Mouse (Mus musculus) neural tube, embryonic 13.5 days (tissue): ENCODE measurements around the gene Map3k9. TPM values are rescaled to one million over a fixed set of nuclear protein-coding genes. Genes with fewer than 3 reads are reported as not detected.

Experiments
- ATAC-seq: fragments of 200-750 bp; cut with Nextera tagmentation; 2 replicates; pipeline ENCODE4 v1.8.0; 2017; ENCODE audit warnings: low read depth, mild to moderate bottlenecking, moderate TSS enrichment, moderate library complexity
- H3K27ac ChIP-seq: fragments of 300-500 bp; sonication (generic); replicated peaks from 2 replicates; pipeline ENCODE4 v1.5.1; 2015; ENCODE audit warnings: moderate library complexity, mild to moderate bottlenecking, inconsistent platforms
- H3K27me3 ChIP-seq: fragments of 300-500 bp; sonication (generic); 2 replicates; pipeline ENCODE4 v1.6.1; 2015; ENCODE audit warnings: mild to moderate bottlenecking, inconsistent platforms
- H3K36me3 ChIP-seq: fragments of 300-500 bp; sonication (generic); 2 replicates; pipeline ENCODE4 v1.6.1; 2015; ENCODE audit warnings: mild to moderate bottlenecking, inconsistent platforms
- H3K4me1 ChIP-seq: fragments of 300-500 bp; sonication (generic); replicated peaks from 2 replicates; pipeline ENCODE4 v1.6.1; 2015; ENCODE audit warnings: inconsistent platforms
- H3K4me2 ChIP-seq: fragments of 300-500 bp; sonication (generic); 2 replicates; pipeline ENCODE4 v1.6.1; 2015; ENCODE audit warnings: inconsistent platforms, mild to moderate bottlenecking, moderate library complexity
- H3K4me3 ChIP-seq: fragments of 300-500 bp; sonication (generic); 2 replicates; pipeline ENCODE4 v1.5.1; 2015; ENCODE audit warnings: mild to moderate bottlenecking, inconsistent platforms
- H3K9ac ChIP-seq: fragments of 300-500 bp; sonication (generic); 2 replicates; pipeline ENCODE4 v1.6.1; 2015; ENCODE audit warnings: moderate library complexity, mild to moderate bottlenecking, inconsistent platforms
- H3K9me3 ChIP-seq: fragments of 300-500 bp; sonication (generic); 2 replicates; pipeline ENCODE4 v1.6.1; 2016; ENCODE audit warnings: inconsistent platforms
- WGBS: fragments of 180-500 bp; shearing (Covaris S2); methylation state at CpG from one replicate; pipeline ENCODE4 v1.1.7; 2015; 5-methylcytosine and 5-hydroxymethylcytosine counted together
- polyA plus RNA-seq: library from polyadenylated mRNA; unstranded; fragments of >200 nt; fragmentation: Nextera tagmentation; extraction: Ambion mirVana; gene quantifications from 2 replicates; pipeline ENCODE4 v1.2.1, GENCODE M21; 2015

The Map3k9 gene
- polyA plus RNA-seq, 1 experiment from 2014 or later = 8.1 TPM

DNA sequence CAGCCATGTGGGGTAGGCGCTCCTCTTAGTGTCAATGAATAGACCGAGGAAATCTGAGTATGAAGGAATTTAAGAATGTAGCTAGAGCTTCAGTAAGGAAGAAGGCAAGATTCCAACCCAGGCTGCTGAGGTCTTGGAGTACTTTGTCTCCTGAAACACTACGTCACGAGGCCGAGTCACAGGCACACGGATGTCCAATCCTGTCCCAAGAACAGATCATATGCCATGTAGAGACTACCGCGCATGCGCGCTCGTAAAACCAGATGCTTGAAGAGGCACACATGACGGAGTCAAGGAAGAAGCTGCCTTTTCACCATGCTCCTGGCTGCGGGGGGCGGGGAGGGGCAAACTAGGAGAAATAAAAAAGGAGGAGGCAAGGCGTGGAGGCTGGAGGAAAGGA is 90.9 kb downstream of the Map3k9 start:
- H3K4me1 ChIP-seq = peaks cover 19% of the 10 kb centered on the region
- H3K27me3 ChIP-seq = no peaks in the 10 kb centered on the region
- no peaks in the 10 kb centered on the region for H3K9me3 ChIP-seq
- H3K4me3 ChIP-seq = no peak overlapping the region
- H3K36me3 ChIP-seq = no peaks in the 10 kb centered on the region
- no peak for ATAC-seq
- WGBS = 93% methylated on average over 15 of the region's 15 CpGs
- H3K4me2 ChIP-seq = no peak overlapping the region
- H3K27ac ChIP-seq = no peak overlapping the region
- no peak overlapping the region for H3K9ac ChIP-seq

GRCm38 (mm10) chr12:81689505-81690056 is 91.4 kb downstream of the Map3k9 start:
- Histone ChIP-seq H3K4me2 (no peak overlapping the region), H3K4me3 (no peak overlapping the region), H3K9me3 (no peaks in the 10 kb centered on the region), H3K27ac (no peak overlapping the region), H3K36me3 (no peaks in the 10 kb centered on the region), H3K9ac (no peak overlapping the region), H3K4me1 (peaks cover 25% of the 10 kb centered on the region), H3K27me3 (no peaks in the 10 kb centered on the region)
- WGBS = 42% methylated on average over 4 of the region's 4 CpGs
- no peak for ATAC-seq

DNA sequence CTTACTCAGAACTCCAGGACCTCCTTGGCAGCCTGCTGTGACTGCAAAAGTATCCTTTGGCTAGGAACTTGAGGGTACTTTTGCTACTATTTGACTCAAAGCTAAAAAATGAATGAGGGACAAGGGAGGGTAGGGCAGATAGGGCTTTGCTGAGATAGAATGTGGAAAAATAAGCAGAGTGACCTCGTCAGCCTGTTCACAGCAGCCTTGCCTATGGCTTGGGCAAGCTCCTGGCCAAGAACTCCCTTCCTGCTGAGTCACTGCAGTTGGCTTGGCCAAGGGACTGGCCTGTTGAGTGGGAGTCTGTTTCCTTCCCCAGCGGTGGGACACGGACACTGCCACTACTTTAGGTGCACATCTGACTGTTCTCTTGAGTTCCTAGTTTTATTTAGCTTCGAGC is 92.4 kb downstream of the Map3k9 start:
- H3K9ac ChIP-seq = no peak overlapping the region
- H3K27ac ChIP-seq = no peak overlapping the region
- H3K4me3 ChIP-seq = no peak overlapping the region
- no peak overlapping the region for H3K4me2 ChIP-seq
- WGBS = 94% methylated on average over 4 of the region's 4 CpGs
- no peaks in the 10 kb centered on the region for H3K36me3 ChIP-seq
- no peaks in the 10 kb centered on the region for H3K9me3 ChIP-seq
- no peaks in the 10 kb centered on the region for H3K27me3 ChIP-seq
- H3K4me1 ChIP-seq = peaks cover 25% of the 10 kb centered on the region
- no peak for ATAC-seq

- Histone ChIP-seq H3K4me3 (no peak overlapping the region), H3K4me1 (peaks cover 25% of the 10 kb centered on the region), H3K9ac (no peak overlapping the region), H3K27ac (no peak overlapping the region), H3K36me3 (no peaks in the 10 kb centered on the region), H3K9me3 (no peaks in the 10 kb centered on the region), H3K4me2 (no peak overlapping the region), H3K27me3 (no peaks in the 10 kb centered on the region)
- no peak for ATAC-seq
- 87% methylated on average over 5 of the region's 5 CpGs for WGBS
Measured at GRCm38 (mm10) chr12:81687873-81688272, 93.1 kb downstream of the Map3k9 start.

DNA sequence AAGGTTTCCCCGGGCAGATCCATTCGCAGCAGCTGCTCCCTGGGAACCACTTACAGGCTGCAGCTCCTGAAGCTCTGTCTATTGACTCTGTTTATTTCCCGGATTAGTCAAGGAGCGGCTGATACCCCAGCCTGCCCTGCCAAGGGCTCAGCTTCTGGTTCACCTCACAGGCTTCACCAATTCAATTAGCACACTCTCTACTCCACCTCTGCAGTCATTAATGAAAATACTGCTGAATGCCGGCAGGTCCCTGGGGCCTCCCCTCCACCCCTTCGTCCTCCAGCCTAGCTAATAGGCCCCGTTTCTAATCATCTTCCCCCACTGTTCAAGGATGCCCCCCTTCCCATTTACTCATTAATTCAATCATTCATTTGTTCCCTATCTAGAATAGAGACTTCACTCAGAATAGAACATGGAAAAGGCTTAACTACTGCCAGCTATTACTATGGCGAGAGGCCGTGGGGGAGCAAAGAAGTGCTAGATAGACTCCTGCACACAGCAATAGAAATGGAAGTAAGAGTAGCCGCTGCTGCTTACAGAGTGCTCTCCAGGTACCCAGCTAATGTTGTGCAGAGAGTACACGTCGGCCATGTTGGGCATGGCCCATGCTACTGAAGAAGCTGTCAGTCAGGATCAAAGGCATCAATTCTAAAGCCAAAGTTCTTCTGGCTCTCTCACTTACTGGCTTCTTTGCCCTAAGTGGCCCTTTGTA is 94.4 kb downstream of the Map3k9 start:
- WGBS = 37% methylated on average over 12 of the region's 12 CpGs
- peaks cover 25% of the 10 kb centered on the region for H3K4me1 ChIP-seq
- peak; percentile 86 for ATAC-seq
- peak overlapping the region; percentile 16 for H3K4me2 ChIP-seq
- H3K9ac ChIP-seq = 0 out of 2 replicates have a peak overlapping the region, but pooled peaks have one; percentile 41
- H3K27me3 ChIP-seq = no peaks in the 10 kb centered on the region
- H3K4me3 ChIP-seq = no peak overlapping the region
- no peaks in the 10 kb centered on the region for H3K36me3 ChIP-seq
- H3K27ac ChIP-seq = peak overlapping the region; percentile 63
- no peaks in the 10 kb centered on the region for H3K9me3 ChIP-seq

DNA sequence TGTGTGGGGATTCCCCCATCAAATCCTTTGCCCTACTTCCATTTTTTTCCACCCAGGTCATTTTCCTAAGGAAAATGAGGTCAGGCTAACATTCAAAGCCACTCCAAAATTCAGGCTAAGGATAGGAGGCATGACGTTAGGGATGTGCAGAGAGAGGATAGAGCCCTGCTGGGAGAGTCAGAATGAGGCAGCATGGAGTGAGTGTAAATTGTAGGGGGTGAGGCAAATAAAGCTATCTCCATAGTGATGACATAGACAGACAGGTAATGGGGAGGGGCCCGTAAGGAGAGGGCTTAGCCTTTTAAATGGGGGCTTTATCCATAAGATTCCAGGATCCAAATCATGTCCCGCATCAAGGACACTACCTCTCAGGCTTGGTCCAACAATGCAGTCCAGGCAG is 95.0 kb downstream of the Map3k9 start:
- peak; percentile 60 for ATAC-seq
- Histone ChIP-seq H3K27me3 (no peaks in the 10 kb centered on the region), H3K4me1 (peaks cover 25% of the 10 kb centered on the region), H3K9me3 (no peaks in the 10 kb centered on the region), H3K27ac (peak overlapping the region; percentile 63), H3K4me2 (peak overlapping the region; percentile 16; the same call in 1 of the 2 replicates), H3K9ac (0 out of 2 replicates have a peak overlapping the region, but pooled peaks have one; percentile 41), H3K4me3 (no peak overlapping the region), H3K36me3 (no peaks in the 10 kb centered on the region)
- 42% methylated on average over 3 of the region's 3 CpGs for WGBS

DNA sequence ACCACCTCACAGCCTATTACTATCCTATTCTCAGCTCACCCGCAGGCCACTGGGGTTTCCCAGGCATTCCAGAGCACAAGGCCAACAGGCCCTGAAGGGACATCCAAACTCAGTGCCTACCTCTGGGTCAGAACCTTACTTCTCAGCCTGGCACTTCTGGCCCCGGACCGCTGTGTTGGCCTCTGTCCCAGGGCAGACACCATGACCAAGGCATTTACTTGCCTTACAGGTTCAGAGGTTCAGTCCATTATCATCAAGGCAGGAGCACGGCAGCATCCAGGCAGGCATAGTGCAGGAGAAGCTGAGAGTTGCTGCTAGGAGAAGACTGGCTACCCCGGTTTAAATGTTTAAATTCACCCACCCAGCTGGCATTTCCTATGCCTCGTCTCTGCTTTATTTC is 96.9 kb downstream of the Map3k9 start:
- Histone ChIP-seq H3K4me2 (no peak overlapping the region), H3K9ac (no peak overlapping the region), H3K27me3 (no peaks in the 10 kb centered on the region), H3K9me3 (no peaks in the 10 kb centered on the region), H3K36me3 (no peaks in the 10 kb centered on the region), H3K27ac (no peak overlapping the region), H3K4me1 (peaks cover 25% of the 10 kb centered on the region), H3K4me3 (no peak overlapping the region)
- no peak for ATAC-seq
- WGBS = 76% methylated on average over 6 of the region's 6 CpGs

- WGBS = 80% methylated on average over 11 of the region's 11 CpGs
- ATAC-seq = no peak
- no peak overlapping the region for H3K4me2 ChIP-seq
Measured at GRCm38 (mm10) chr12:81683395-81683794, 97.6 kb downstream of the Map3k9 start.

DNA sequence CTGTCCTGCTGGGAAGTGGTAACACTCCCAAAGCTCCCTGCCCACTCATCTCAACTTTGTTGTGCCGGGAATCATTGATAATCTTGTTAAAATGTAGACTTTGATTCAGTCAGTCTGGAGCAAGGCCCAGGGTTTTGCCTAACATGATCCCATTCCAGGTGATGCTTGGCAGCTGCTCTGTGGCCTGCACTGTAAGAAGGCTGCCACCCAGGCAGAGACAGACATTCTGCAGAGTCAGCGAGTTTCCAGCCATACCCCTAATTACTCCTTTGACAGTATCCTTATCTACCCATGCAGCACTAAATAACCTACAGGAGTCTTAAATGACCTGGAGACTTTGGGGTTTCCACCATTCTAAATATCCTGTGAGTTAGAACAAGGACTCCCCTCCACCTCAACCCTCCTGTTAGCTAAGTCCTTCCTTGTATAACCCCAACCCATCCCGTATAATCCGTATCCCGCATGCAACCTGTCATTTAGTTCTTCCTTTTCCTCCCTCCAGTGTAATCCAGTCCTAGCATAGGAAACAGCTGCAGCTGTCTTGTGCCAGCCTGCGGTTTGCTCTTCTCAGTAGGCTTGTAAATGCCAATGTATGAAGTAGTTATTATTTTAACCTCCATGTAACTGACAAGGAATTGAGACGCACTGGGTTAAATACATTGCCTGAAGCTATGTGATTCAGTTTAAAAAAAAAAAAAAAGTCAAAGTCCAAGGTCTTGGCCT is 101.0 kb downstream of the Map3k9 start:
- H3K4me2 ChIP-seq = no peak overlapping the region
- peaks cover 5% of the 10 kb centered on the region for H3K4me1 ChIP-seq
- H3K27me3 ChIP-seq = no peaks in the 10 kb centered on the region
- 79% methylated on average over 7 of the region's 7 CpGs for WGBS
- H3K27ac ChIP-seq = no peak overlapping the region
- H3K36me3 ChIP-seq = no peaks in the 10 kb centered on the region
- no peak for ATAC-seq
- H3K4me3 ChIP-seq = no peak overlapping the region
- H3K9me3 ChIP-seq = no peaks in the 10 kb centered on the region
- H3K9ac ChIP-seq = no peak overlapping the region

More at GRCm38 (mm10) chr12:81683395-81683794, 97.6 kb downstream of the Map3k9 start:
- Histone ChIP-seq H3K9ac (no peak overlapping the region), H3K9me3 (no peaks in the 10 kb centered on the region), H3K4me1 (peaks cover 25% of the 10 kb centered on the region), H3K36me3 (no peaks in the 10 kb centered on the region), H3K27ac (no peak overlapping the region), H3K27me3 (no peaks in the 10 kb centered on the region), H3K4me3 (no peak overlapping the region)

DNA sequence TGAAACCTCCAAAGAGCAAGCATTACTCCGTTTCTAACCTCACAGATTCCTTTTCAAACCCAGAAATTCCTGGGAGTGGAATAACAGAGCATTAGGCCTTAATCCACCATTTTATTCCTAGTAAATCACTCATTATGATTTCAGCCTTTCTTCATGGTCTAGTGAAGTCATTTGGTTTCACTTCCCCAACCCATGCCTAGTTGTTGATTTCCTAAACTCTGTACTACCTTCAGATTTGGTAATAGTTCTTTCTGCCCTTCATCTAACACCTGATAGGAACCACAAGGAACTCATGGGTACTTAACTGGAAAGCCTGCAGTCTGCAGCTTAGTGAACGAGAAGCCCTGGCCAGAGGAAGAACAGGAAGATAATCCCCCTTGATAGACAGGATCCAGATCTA is 105.4 kb downstream of the Map3k9 start:
- no peaks in the 10 kb centered on the region for H3K4me1 ChIP-seq
- no peak overlapping the region for H3K9ac ChIP-seq
- no peaks in the 10 kb centered on the region for H3K36me3 ChIP-seq
- 72% methylated on average over 2 of the region's 2 CpGs for WGBS
- no peak overlapping the region for H3K4me2 ChIP-seq
- no peaks in the 10 kb centered on the region for H3K9me3 ChIP-seq
- no peak overlapping the region for H3K27ac ChIP-seq
- ATAC-seq = no peak
- H3K4me3 ChIP-seq = no peak overlapping the region
- H3K27me3 ChIP-seq = no peaks in the 10 kb centered on the region
